Mouse (Mus musculus) thymus, adult 2 months (tissue): ENCODE measurements around the gene Rps2.
A peak's percentile ranks its signal among the peaks of the same experiment; 100 is the strongest.

Source experiments
- CTCF ChIP-seq: fragments of 200-500 bp; IDR thresholded peaks from 2 replicates; pipeline ENCODE4 v1.5.1; 2012; ENCODE audit warnings: mild to moderate bottlenecking, control low read depth, low read length, moderate library complexity, borderline replicate concordance; ENCODE audit not compliant: control insufficient read depth, poor library complexity, insufficient read depth; ENCODE audit errors: extremely low read depth
- POLR2A ChIP-seq: fragments of 200-500 bp; IDR thresholded peaks from 2 replicates; pipeline ENCODE4 v1.6.1; 2012; ENCODE audit warnings: mild to moderate bottlenecking, low read length, control low read depth, moderate library complexity; ENCODE audit not compliant: control insufficient read depth, poor library complexity, insufficient read depth; ENCODE audit errors: extremely low read depth

DNA sequence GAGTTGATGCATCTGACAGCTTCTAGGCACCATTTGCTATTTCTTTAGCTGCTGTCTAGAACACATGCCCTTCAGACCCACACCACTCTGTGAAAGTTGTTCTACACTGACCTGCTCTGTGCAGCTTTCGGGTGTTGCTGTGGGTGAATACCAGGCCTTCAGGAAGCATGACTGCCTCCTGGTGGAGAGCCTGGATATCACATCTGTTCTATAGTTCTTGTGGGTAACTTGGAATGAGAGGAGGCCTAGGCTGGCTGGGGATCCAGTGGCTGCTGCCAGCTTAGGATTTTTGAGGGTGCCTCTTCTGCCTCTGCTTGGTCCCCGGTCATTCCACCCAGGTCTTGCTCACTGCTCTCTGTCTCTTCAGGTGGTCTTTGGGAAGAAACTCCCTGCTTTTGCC lies 41.7 kb upstream of the Rps2 start:
- no peak for TF ChIP-seq POLR2A
- peak; percentile 61; the same call in 1 of the 2 replicates for TF ChIP-seq CTCF
